Mouse (Mus musculus) testis, adult 2 months (tissue): ENCODE data around the gene Phactr2.

Experiments used
- CTCF ChIP-seq: fragments of 200-500 bp; IDR thresholded peaks from 2 replicates; pipeline ENCODE4 v1.5.1; 2012; ENCODE audit warnings: low read depth, mild to moderate bottlenecking, inconsistent platforms, low read length, moderate library complexity; ENCODE audit not compliant: control insufficient read depth, insufficient read depth, insufficient replicate concordance
- POLR2A ChIP-seq: fragments of 200-500 bp; IDR thresholded peaks from 2 replicates; pipeline ENCODE4 v1.6.1; 2012; ENCODE audit warnings: low read depth, mild to moderate bottlenecking, inconsistent platforms, low read length, moderate library complexity; ENCODE audit not compliant: control insufficient read depth

- TF ChIP-seq POLR2A: no peak
- TF ChIP-seq CTCF: no peak
Measured at GRCm38 (mm10) chr10:13212829-13213228, 261.4 kb downstream of the Phactr2 start.
